Mouse (Mus musculus) retina, postnatal 7 days (tissue): ENCODE measurements around the gene Stk39.

Experiments
- DNase-seq: peaks from one replicate; pipeline ENCODE4 v3.0.0-alpha.2; 2012; ENCODE audit warnings: low read depth, low spot score

Stk39 gene

DNA sequence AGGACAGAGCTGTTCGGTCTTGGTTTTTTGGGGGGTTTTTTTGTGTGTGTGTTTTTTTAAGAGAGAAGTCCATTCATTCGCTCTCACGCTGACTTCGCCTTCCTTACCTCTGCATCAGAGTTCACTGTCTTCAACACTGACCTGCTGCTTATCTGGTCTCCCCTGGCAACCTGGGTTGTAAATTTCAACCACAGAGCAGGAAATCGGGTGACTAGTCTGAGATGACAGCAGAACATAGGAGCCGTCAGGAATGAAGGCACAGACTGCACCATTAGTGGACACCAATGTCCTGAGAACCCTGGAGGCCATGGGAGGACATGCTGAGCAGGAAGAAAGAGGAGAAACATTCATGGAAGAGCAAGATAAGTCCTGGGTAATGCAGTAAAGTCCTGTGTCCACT, 51.1 kb downstream of the Stk39 start:
- no peak for DNase-seq

DNA sequence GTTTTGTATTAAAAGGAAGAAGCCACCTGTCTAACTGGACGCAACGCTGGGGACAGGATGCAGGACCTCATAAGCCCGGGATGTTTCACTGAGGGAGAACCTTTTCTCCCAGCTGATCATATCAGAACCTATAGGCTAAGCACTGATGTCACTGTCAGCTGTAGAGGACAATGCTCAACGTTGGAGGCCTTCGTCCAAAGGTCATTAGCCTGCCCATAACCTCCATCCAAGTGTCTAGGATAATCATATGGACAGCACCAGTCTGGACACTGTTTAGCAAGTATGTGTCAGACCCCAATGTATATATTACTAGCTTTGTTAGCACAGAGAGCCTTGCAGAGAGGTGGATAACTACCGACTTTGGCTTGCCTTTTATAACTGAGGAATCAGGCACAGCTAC, 51.8 kb downstream of the Stk39 start:
- no peak for DNase-seq

DNA sequence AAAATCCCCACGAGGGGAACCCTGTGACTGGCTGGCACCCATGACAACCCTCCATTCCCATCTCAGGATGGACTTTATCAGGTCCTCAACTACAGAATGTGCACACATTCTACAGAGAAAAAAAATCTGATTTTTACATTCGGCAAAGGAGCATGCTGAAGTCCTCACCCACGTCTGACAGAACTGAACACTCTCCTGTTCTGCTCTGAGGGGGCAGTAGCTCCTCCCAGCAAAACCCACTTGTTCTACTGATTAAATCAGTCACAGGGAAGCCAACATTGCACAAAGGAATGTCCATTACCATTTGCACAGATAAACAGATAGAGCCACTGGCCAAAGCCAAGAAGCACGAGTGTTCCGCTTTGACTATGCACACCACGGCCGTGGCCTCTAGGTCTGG, 52.3 kb downstream of the Stk39 start:
- DNase-seq, result no peak

DNA sequence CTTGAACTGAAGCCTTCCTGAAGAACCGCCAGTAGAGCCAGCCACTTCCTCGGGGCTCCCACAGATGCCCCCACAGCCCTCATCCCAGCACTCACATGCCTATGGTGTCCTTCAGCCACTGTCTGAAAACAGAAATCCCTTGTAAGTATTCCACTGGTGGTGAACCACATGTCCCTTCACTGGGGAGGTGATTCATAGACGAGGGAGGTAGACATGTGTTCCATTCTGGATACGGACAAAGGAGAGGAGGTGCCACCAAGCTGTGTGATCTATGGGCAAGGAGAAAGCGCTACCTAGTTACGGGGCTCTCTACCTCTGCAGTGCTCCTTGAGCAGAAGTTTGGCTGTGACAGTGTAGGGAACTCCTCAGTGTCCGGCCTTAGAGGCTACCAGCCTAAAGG, 52.9 kb downstream of the Stk39 start:
- no peak for DNase-seq

DNA sequence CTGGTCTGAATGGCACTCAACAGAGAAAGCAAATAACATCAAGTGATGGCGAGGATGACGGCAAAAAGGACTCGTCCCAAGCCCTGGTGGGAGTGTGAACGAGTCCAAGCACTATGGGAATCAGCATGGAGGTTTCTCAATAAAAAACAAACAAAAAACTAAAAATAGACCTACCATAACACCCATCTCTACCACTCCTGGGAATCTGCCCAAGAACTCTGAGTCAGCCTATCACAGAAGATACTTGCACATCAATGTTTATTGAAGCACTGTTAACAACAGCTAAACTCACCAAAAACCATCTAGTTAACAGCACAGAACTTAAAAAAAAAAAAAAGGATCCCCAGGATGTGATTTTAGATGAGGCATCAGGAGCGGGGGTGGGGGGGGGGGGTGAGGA, 55.0 kb downstream of the Stk39 start:
- no peak for DNase-seq

DNA sequence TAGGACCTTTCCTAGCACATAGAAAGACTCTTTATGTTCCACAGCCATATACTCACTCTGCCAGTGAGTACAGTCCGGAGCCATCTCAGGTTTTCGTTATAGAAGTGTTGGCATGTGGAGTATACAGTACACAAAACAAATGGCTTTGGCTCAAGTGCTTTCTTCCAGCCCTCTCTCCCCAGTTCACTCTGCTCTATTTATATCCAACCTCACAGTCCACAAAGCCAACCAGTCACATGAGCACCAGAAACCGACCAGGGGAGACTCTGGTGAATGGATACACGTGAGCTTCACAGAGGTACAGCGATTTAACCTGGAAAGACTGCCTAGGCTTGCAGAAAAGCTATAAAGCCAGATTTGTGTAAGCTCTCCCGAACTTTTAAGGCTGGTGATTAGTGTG, 56.4 kb downstream of the Stk39 start:
- no peak for DNase-seq

DNA sequence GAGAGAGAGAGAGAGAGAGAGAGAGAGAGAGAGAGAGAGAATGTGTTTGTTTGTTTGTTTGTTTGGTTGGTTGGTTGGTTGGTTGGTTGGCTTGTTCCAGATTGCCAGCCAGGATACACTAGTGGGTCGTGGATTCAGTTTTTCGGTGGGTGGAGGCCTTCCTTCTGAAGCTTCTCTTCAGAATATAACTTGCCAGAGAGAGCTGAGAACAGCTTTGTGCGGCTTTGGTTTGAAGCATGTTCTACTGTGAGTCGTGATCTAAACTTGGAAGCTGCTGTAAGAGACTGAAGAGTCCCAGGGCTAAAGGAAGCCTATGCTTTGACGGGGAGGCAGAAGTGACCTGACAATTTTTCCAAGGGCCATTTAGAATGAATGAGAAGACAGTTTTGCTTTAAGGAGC, 59.9 kb downstream of the Stk39 start:
- no peak for DNase-seq

DNA sequence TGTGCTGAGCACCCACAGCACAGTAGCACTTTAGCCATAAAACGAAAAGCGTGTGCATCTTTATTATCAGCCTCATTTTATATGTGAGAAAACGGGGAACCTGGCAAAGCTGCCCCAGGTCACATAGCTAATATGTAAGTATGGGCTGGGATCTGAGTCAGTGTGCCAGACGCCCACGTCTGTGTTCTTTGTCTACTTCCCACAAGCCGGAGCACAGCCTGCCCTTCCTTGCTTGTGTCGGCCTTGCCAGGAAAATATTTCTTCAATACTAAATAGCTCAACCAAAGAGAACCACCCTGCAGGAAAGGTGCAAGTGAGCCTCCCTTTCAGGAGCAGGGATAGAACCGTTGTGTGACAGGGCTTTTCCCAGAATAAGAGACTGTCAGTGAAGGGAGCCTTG, 60.9 kb downstream of the Stk39 start:
- no peak for DNase-seq

DNA sequence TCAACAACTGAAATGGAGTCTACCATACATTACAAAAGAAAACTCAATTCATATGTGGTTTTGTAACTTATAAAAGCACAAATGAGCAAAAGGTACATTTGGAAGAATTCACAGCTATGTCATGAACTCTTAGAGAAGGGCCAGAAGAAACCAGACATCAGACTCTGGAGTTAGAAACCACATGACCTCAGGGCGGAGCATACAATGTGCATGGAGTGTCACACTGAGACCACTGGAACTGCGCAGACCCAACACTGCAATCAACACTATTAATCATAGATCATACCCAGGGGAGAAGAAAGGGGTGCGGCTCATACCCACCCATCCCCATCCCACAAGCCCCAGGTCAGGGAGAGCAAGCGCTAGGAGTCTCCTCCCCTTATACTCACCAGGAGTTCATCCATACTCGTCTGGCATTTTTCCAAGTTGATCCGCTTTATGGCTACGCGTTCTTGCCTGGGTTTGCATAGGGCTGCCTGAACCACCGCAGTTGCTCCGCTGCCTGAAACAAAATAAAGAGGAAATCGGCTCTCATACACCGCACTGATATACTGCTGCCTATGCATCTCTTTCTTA, 62.3 kb downstream of the Stk39 start:
- DNase-seq, result no peak

DNA sequence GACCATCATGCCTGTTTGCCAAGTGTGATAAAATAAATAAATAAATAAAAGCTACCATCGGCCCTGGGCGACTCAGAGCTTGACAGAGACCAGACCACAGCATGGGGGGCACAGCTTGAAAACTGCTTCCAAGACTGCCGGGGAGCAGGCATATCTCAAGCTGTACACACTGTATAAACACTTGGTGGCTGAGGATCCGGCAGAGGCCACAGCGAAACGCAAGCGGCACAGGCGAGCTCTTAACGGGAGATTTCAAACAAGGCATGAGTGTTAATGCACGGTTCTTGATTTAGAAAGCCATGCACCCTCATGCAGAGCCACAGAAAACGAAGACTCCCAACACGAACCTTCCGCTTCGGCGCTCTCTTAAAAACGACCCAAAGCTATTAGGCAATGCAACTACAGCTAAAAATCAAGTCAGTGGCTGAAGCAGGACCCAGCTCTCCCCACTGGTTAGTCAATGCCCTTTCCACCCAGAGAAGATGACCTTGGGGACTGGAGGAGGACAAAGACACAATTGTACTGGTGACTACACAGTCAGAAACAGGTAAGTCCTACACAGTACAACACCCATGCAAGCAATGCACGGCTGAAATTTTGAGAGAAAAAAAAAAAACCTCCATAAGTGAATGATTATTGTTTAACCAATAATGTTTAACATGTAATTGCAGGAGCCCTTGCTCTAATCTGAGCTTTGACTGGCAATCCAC, 63.6 kb downstream of the Stk39 start:
- no peak for DNase-seq

DNA sequence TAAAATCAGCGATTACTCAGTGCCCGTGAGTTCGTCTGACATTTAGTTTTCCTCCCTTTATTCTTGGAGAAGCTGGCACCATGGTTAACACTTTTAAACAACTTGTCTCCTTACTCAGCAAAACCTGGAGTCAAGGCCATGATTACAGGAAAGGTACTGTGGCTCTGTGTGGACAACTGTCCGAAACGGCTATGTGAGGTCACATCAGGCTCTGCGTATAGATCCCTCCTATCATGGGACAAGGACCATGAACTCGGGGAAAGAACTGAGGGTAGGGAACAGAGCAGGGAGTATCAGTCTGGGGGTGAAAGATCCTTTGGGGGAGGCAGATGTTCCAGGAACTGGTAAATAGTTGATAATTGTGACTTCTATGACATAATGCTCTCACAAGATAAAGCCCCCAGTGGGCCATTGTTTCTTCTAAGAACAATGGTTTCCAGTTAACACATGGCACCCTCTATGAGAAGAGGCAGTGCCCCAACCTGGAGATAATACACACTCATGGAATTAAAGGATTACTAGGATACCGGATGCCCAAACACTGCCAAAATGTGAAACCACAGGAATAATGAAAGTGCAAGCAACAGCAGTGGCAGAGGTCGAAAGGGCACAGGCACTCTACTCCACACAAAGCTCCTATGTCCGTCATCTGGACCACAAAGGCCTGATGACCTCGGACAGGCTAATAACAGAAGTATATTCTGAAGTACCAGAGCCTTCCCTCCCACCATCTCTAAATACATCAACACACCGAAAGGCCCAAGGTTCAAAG, 64.7 kb downstream of the Stk39 start:
- DNase-seq, result no peak

DNA sequence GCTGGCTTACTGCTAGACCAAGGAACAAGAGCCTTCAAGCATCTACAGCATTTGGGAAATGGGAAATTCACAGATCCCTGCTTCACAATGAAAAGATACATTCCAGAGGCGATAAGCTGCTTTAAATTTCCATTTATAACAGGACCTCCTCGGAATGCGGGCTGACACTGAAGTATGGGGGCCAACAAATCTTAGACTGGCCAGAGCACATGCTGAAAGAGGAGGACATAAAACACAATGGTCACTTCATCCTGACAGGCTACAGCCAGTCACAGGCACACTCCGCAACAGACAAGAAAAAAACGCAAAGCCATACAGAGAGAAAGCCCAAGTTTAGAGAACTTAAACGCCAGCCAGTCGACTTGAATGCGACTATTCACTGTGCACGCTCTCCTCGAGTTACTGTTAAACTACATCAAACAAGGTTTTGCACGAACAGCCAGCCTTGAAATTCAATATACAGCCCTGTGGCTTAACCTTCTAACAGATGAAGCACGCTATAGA, 65.4 kb downstream of the Stk39 start:
- no peak for DNase-seq

DNA sequence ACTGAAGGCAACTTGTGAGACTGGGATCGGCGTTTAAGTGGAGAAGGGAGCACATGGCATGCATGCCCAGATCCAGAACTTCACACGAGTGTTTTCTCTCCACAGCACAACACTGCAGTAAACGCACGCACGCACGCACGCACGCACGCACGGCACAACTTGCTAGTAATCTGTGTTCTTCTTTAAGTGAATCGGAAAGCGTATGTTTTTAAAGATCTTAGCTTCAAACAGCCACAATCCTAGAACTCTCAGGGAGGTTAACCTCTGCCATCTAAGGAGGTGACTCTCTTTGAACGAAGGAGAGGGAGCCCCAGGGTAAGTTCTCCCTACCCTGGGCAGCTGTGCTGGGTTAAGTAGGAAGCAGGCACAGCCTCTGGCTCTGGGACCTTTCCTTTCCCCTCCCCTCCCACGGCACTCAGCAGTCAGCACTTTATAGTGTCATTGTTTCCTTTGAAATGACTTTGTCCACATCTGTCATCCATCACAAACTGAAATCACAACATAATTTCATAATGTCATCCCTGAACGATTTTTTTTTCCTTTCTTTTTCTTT, 66.8 kb downstream of the Stk39 start:
- no peak for DNase-seq

DNA sequence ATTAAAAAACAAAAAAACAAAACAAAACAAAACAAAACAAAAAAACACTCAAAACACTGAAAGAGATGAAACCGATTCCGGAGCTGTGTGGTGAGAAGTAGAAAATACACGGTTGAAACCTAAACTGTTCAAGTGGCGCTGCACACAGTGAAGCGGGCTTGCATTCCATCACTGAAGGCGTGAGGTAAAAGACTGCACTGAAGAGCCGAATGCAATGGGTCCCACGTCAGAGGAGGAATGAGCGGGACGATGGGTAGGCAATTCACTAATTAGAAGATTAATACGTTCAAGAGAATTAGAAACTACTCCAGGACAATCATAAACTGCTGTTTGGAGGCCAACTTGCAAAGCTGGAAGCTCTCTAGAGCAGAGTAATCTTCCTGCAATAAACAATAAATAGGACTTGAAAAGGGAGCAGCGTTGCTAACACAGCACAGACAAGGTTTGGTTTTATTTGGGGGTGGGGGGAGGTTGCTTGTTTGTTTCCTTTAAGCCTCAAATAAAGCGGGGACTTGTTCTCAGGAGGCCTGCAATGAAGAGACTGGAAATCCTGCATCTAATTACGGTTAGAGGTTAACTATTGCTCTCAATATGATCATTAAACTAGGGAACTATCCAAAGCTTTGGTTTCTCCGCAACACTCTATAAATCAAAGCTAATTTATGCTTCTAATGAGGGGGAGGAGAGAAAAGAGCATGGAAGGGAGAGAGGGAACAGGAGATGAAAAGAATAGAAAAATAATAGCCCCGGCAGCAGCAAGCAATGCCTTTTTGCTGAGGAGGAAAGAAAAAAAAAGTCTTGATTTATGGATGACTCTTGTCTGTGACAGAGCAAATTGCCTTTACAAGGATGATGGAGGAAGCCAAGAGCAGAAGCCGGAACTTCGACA, 67.5 kb downstream of the Stk39 start:
- no peak for DNase-seq

DNA sequence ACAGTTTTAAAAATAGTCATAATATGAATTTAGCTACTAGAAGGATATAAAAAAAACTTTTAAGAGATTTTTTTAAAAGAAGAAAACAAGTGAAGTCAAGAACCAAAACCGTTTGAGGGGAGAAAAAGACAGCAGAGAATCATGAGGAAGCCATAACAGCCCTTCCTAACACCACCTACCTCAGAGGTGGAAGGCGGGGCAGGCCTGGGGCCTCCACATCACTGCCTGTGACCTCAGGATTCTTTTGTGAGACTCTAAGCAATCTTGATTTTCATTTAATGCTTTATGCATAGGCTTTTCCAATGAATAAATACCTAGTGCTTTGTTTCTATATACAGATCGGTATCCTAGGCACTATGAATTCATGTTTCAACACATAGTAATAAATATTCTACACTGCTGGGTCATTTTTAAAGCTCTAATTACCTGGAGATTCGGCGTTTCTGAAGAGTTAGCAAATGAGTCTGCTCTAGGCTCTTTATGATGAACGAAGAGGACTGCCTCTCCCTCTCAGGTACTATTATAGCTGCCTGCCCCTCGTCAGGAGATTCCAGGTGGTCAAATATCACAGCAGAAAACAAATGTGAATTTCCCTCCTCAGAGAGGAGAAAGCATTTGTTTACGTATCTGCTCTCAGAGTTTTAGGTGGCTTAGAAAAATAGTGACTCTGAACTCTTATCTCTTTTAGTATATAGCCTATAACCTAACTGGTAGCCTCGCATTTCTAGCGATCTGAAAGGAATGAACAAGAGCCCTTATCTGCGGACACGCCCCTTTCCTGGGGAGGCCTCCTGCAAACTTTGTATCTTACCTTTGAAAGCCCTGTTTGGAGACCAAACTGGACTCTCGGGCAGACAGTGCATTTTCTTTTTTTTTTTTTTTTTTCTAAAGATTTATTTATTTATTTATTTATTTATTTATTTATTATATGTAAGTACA, 78.2 kb downstream of the Stk39 start:
- no peak for DNase-seq

DNA sequence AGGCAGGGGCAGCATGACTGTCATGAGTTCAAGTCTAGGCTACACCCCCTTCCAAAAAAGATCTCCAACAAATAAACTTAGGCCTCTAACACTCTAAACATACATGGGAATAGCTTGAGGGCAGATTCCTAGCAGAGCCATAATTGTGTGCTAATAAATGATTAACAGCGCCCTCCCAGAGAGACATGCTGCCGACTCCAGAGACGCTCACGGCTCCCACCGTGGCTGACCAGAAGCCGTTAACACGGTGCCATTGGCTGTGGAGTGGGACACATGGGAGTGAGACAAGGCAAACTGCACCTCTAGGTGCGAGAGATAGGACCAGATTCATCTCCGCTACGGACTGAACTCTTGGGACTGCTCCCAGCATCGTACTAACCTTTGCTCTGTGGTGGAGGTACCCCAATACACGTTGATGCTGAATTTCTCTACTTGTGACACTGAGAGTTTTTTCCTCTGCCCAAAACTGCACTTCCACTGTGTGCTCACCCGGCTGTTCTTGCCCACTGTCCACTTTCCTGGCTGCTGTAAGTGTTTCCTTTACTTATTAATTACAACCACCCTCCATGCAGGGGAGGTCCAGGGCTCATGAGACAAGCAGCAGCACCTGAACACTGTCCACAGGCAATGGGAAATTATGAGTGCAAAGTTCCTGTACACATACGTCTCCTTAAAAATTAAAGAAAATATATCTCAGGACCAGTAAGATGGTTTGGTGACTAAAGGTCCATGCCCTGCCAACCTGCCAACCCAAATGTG, 84.1 kb downstream of the Stk39 start:
- DNase-seq, result no peak

DNA sequence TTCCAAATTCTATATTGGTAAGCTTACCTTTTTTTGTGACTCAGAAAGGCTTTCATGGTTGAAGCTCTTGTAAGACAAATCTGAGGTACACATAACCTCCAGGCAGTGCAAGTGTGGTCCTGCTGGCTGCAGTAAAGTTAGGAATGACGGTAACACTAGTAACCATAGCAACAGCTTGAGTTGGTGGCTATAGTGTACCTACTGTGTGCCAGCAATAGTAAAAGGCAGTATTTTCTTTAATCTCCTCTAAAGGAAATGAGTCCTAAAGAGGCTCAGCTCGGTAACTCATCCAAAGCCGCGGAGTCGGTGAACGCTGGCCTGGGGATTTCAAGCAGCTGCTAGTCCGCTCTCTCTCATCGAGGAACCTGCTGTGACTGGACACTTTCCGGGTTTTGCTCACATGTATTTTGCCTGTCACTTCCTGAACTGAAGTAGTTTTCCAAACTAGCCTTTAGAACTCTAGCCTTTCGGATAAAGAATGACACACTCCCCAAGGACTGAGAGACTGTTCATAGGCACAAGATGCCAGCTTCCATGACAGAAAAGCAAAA, 85.7 kb downstream of the Stk39 start:
- no peak for DNase-seq

DNA sequence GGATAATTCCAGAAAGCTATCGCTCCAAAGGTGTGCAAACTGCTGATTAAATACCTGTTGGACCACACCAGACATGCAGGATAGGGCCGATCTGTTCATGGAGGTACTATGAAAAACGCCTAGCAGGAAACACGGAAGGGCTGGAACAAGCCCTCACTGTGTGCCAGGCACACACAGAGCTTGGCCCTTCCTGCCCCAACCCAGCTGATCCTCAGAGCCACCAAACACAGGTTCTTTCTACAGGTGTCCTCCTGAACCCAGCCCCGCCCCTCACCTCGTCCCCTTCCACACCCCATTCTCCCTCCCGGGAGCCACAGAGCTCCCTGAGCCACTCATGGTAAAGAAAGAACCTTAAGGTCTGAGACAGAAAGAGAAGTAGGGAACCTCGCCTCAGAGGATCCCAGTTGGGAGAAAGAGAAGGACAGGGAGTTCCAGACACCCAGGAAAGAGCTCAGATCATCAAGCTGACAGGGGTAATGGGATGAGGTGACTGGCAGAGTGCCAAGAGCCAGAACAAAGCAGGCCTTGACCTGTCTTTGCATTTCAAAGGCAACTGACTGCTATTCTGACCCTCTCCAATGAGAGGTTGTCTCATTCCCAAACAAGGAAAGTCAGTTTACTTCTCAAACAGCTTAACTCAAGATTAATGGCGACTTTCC, 86.3 kb downstream of the Stk39 start:
- DNase-seq, result no peak

DNA sequence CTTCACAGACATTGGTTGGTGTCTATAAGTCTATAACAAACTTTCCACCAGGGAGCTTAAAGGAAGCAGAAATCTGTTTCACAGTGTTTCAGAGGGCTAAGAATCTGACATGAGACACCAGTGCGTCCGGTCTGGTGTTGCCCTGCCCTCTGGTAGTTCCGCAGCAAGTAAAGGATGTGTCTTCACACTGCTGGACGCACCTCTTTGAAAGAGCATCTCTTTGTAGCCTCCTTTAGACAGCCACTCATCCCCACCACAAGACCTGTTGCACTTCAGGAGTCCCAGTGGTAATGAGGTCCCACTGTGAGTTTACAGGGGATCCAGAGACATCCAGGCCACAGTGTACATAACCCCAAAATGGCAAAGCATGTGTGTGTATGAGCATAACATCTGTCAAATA, 88.1 kb downstream of the Stk39 start:
- DNase-seq, result no peak
